Mouse (Mus musculus) spleen, postnatal 10 days (tissue): ENCODE data around the gene Gm28308.
A peak's percentile ranks its signal among the peaks of the same experiment; 100 is the strongest.

Source experiments
- DNase-seq, 2 experiments: peaks; one replicate each; pipeline ENCODE4 v3.0.0; 2021 to 2022; ENCODE audit warnings: low spot score in 2 of 2

Gm28308 gene

GRCm38 (mm10) chr6:52232568-52232965 is 19.4 kb upstream of the Gm28308 start:
- DNase-seq: no peak

- DNase-seq: peak in 1 of 2 experiments; percentile 4
These were observed 18.9 kb upstream of the Gm28308 start for GRCm38 (mm10) chr6:52231885-52232567.

- DNase-seq: peak in 1 of 2 experiments; percentile 3
These were observed 17.5 kb upstream of the Gm28308 start, which contains the start of gene Hoxa9 for GRCm38 (mm10) chr6:52230516-52231165. Hoxa9 (minus strand) TSS chr6:52231089.

DNA sequence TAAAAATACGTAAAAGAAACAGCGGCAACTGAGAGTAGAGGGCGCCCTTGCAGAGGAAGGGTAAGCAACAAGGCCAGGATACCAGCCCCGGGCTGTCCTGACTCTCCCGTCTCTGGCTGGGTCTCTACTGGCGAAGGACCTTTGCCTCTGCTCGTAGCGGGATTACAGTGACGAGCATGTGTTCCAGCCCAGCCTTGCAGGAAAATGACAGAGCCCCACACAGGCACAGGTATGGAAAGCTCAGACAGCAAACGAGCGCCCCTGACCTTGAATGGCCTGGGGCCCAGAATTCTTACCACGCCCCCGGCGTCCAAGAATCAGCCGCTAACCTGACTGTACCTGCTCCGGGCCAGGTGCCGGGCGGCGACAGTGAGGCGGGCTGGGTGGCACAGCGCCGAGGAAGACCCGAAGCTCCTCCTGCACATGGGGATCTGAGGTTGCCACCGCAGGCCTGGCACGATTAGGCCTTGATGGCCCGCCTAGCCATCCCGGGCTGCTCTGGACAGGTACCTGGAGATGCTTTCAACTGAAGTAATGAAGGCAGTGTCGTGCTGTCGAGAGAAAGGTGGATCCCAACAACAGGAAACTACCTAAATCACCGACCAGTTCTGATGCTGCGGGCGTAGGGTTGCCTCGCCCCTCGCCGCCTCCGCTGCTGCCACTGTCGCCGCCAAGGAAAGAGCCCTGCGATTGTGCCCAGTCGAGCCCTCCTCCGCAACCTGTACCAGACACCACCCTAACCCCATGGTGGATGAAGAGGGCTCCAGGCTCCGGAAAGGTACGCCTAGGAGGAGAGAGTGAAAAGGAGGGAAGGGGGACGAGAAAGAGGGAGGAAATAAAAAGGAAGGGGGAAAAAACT is 16.6 kb upstream of the Gm28308 start:
- DNase-seq: no peak

GRCm38 (mm10) chr6:52228475-52229465 is 15.6 kb upstream of the Gm28308 start:
- DNase-seq: no peak

DNA sequence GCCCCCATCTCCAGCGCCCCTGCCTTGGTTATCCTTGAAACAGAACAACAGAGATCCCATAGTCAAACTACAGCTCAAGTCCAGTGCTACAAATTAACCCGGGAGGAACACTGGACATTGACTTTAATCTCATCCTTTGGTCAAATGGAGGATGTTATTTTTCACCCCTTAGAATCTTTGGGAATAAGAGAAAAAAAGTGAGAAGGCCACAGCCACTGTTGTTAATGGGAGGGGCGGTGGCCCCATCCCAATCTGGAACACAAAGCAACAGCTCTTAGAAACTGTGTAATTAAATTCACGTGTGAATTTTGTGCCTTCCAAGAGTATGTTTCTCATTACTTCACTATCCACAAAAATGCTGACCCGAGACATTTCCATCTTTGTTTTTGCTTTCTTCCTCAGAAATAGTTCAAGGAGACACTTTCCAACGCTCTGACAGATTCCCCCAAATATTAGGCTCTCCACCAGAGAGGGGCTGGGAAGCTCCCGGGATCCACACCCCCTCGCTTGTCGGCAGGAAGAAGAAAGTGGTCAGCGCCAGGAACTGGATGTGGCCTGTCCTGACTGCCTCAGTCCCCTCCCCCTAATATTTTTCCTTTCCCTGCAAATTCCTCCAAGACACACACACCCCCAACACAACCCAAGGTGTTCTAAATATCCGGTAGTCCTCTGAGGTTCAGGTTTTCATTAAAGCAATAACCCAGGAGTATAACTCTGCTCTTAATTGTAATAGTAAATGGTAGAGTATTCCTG is 14.5 kb upstream of the Gm28308 start:
- DNase-seq: no peak

DNA sequence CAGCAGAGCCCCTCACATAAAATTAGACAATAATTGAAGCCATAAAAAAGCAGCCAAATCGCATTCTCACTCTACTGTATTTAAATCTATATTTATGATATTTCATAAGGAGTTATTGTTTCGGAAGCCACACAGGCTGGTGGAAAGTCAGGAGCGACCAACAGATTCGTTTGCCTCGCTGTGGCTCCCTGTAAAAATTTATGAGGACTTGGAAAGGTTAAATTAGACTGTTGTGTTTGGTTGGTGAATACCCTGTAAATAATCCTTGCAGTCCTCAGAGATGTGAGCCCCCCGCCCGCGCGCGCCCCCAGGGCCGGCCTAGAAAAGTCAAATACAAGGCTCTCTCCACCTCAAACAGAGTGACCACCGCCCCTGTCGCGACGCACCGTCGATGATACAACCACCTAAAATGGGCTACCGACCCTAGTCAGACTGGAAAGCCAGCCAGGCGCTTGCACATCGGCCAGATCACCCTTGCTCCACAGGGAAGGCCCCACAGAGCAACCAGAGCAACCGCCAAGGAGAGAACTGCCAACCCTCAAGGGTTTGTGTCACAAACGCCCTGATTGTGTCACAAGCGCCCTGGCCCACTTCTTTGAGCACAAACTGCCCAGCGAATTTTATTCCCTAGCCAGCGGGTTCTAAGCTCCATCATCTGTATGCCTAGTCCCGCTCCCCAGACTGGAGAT is 13.6 kb upstream of the Gm28308 start:
- no peak for DNase-seq

GRCm38 (mm10) chr6:52225612-52226568 is 12.8 kb upstream of the Gm28308 start:
- DNase-seq: peak in 1 of 2 experiments; percentile 54

GRCm38 (mm10) chr6:52224895-52225611 is 11.9 kb upstream of the Gm28308 start:
- no peak for DNase-seq

- peak in 1 of 2 experiments; percentile 11 for DNase-seq
These were observed 11.0 kb upstream of the Gm28308 start for GRCm38 (mm10) chr6:52223939-52224760.

- DNase-seq: no peak
These were observed 9.6 kb upstream of the Gm28308 start for GRCm38 (mm10) chr6:52222729-52223128.

DNA sequence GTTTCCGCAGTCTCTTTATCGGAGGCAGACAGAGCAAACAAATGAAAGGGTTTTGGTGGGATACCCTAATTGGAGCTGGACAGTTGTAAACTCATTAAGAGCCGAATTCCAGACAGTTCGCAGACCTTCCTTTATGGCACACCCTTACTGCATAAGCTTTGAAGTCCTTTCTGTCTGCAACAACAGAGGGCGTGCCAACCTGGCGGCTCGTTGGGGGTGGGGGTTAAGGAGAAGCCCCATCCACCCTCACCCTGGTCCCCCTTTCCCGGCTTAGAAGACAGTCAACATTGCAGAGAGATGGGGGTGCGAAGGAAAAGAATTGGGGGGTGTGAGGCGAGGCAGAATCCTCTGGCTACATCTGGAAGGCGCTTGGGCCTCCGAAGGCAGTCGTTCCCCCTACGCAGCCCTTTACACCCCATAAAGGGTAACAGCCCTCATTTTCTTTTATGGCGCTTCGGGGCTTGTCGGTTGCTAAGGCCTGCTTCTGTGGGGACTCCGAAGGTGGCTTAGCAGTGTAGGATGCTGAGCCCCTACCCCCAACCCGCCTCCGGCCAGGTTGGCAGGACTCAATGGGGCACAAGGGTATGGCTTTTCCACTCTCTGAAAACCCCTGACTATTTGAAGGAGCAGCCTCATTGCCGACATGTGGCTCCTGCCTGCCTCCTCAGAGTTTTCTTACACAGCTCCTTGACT is 9.0 kb upstream of the Gm28308 start:
- no peak for DNase-seq

DNA sequence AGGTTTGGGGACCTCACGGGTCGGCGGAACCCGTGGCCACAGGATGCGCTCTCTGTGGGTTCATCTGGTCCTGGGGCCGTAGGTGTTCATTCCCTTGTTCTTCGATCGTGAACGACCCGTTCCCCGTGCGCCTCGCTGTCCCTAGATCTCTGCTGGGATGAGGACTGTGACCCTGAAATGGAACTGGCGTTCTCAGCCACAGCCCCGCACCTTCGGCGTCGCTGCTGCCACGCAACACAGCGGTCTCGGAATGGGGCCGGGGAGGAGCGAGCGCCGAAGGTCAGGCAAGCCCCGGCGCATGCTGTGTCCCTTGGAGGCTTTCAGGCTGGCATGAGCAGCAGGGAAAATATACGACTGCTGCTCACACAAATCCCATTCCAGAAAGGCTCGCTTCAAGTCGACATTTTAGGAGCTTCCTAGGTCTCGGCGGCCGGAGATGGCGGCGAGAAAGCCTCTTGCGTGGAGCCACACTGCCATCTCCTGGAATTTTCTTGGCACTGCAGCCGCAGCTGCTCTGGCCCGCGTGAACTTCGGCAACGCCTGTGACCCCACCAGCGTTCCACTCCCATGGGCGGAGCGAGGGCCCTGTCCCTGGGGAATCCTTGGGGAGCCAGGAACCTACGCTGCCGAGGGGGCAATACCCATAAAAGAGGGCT is 8.3 kb upstream of the Gm28308 start, which contains the start of gene Hoxa7:
Hoxa7 (minus strand) TSS at position 518 of the 656 bp plus-strand sequence.
- peak; percentile 73 to 83 for DNase-seq

GRCm38 (mm10) chr6:52220865-52221310 is 7.7 kb upstream of the Gm28308 start:
- no peak for DNase-seq

DNA sequence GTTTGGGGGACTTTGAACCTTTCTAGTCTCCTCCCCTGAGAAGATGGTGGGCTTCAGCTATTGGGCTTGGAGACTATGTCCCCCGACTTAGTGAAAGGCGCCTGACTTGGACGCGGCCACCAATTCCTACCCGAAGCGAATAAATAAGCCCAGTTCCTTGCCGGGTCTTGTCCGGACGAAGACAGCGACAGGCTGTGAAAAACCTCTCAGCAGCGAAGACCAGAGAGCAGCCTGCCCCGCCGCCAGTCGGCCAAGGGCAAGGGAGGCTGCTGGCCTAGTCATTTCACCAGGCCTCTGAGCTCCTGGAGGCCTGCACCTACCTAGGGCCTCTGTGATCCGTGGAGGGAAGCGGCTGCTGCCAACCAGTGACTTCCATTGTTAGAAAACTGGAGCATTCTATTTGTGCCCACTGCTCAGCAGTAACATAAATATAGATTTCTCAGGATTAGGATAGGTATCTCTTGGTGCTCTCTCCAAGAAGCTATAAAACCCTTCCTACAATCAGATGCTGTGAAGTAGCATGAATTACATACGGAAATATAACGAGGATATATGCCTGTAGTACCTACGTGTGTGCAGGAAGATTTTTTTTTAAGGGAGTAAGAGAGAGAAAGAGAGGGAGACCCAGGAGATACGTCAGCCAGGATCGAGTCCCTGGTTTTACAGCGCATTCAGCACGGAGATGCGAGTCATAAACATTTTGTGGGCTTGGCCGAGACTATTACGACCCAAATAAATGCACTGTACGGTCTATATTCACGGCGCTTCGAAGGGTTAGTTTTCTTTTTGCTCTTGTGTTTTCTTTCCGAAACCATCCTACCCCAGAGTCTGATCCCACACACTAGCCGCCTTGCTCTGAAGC is 7.1 kb upstream of the Gm28308 start:
- peak in 1 of 2 experiments; percentile 22 for DNase-seq
